Mouse (Mus musculus): ENCODE results near the gene Slfn9.

DNA sequence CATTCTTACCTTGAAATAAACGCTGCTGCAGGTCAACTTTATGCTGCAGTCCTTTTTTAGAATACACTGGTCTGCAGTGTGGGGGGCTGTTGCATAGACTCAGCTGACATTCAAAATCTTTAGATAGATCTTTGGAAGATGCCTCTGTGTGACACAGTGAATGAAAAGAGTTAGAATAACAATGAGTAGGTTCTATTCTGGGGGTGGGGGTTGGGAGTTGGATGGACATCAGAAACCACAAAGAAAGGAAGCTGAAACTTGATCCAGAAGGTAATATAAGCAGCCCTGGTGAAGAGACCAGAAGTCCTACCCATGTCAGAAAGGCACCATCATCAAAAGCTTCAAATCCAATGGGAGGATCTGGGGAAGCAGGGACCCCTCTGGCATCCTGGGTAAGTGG is 21.7 kb upstream of the Slfn9 start:
- TF ChIP-seq ZKSCAN1 (IDR thresholded peaks at IDR 0.05; ENCODE audit: borderline replicate concordance, low read depth, low read length) (no peak), POLR2A (IDR thresholded peaks at IDR 0.05; ENCODE audit: low read depth, low read length) (no peak), MAFK (IDR thresholded peaks at IDR 0.05; ENCODE audit: insufficient replicate concordance, low read length) (no peak), CTCF (conservative IDR thresholded peaks at IDR 0.05 in 1 of 2, IDR thresholded peaks at IDR 0.05 in 1 of 2; ENCODE audit: low read depth in 2 of 2, low read length in 2 of 2) (no peak), EP300 (IDR thresholded peaks at IDR 0.05; ENCODE audit: low read length) (no peak), CHD2 (IDR thresholded peaks at IDR 0.05; ENCODE audit: low read length) (no peak), USF1 (IDR thresholded peaks at IDR 0.05; ENCODE audit: low read depth, low read length) (no peak), ZNF384 (IDR thresholded peaks at IDR 0.05; ENCODE audit: low read depth, low read length) (no peak), USF2 (conservative IDR thresholded peaks at IDR 0.05; ENCODE audit: low read depth, low read length) (no peak)

All from CH12.LX (cell line).